Mouse (Mus musculus): Measurements from ENCODE around the gene Cep170. TPM values are rescaled to one million over a fixed set of nuclear protein-coding genes. Genes with fewer than 3 reads are reported as not detected.

The Cep170 gene
- polyA plus RNA-seq, 1 experiment: 11.6 TPM

GRCm38 (mm10) chr1:176826186-176826585, 12.3 kb upstream of the Cep170 start:
- no peak for DNase-seq
- H3K4me3 ChIP-seq (replicated peaks; ENCODE audit: extremely low read depth, low read depth, low read length): no peak overlapping the region
- H3K4me1 ChIP-seq (ENCODE audit: control insufficient read depth, insufficient read depth, low read length): peaks cover 10% of the 10 kb centered on the region
- 53% methylated on average over 11 of the region's 11 CpGs for WGBS
- TF ChIP-seq CTCF (IDR thresholded peaks at IDR 0.05; ENCODE audit: insufficient read depth, low read length): no peak

GRCm38 (mm10) chr1:176825084-176825483, 11.2 kb upstream of the Cep170 start:
- no peak for TF ChIP-seq POLR2A (IDR thresholded peaks at IDR 0.05; ENCODE audit: borderline replicate concordance, extremely low read depth, low read depth, low read length)
- TF ChIP-seq CTCF (IDR thresholded peaks at IDR 0.05; ENCODE audit: insufficient read depth, low read length): no peak
- 96% methylated on average over 4 of the region's 4 CpGs for WGBS

GRCm38 (mm10) chr1:176824611-176825010, 10.7 kb upstream of the Cep170 start:
- Histone ChIP-seq H3K4me3 (replicated peaks; ENCODE audit: extremely low read depth, low read depth, low read length) (no peak overlapping the region), H3K4me1 (ENCODE audit: control insufficient read depth, insufficient read depth, low read length) (peaks cover 10% of the 10 kb centered on the region)
- TF ChIP-seq POLR2A (IDR thresholded peaks at IDR 0.05; ENCODE audit: borderline replicate concordance, extremely low read depth, low read depth, low read length) (no peak), CTCF (IDR thresholded peaks at IDR 0.05; ENCODE audit: insufficient read depth, low read length) (no peak)
- DNase-seq: no peak
- WGBS: 91% methylated on average over 6 of the region's 6 CpGs

More at GRCm38 (mm10) chr1:176825084-176825483, 11.2 kb upstream of the Cep170 start:
- Histone ChIP-seq H3K4me3 (replicated peaks; ENCODE audit: extremely low read depth, low read depth, low read length) (no peak overlapping the region), H3K4me1 (ENCODE audit: control insufficient read depth, insufficient read depth, low read length) (peaks cover 10% of the 10 kb centered on the region)
- no peak for DNase-seq

GRCm38 (mm10) chr1:176823889-176824288, 10.0 kb upstream of the Cep170 start:
- WGBS: 37% methylated on average over 8 of the region's 8 CpGs
- H3K4me3 ChIP-seq (replicated peaks; ENCODE audit: extremely low read depth, low read depth, low read length): peak overlapping the region; percentile 39
- peaks cover 10% of the 10 kb centered on the region for H3K4me1 ChIP-seq (ENCODE audit: control insufficient read depth, insufficient read depth, low read length)
- DNase-seq: no peak
- TF ChIP-seq CTCF (IDR thresholded peaks at IDR 0.05; ENCODE audit: insufficient read depth, low read length): no peak
- TF ChIP-seq POLR2A (IDR thresholded peaks at IDR 0.05; ENCODE audit: borderline replicate concordance, extremely low read depth, low read depth, low read length): no peak

- no peak for DNase-seq
- Histone ChIP-seq H3K4me1 (ENCODE audit: control insufficient read depth, insufficient read depth, low read length) (peaks cover 12% of the 10 kb centered on the region), H3K4me3 (replicated peaks; ENCODE audit: extremely low read depth, low read depth, low read length) (no peak overlapping the region)
- 90% methylated on average over 4 of the region's 4 CpGs for WGBS
- TF ChIP-seq POLR2A (IDR thresholded peaks at IDR 0.05; ENCODE audit: borderline replicate concordance, extremely low read depth, low read depth, low read length) (no peak), CTCF (IDR thresholded peaks at IDR 0.05; ENCODE audit: insufficient read depth, low read length) (no peak)
These were observed 9.1 kb upstream of the Cep170 start for GRCm38 (mm10) chr1:176822949-176823348.

GRCm38 (mm10) chr1:176821929-176822328, 8.1 kb upstream of the Cep170 start:
- WGBS: 39% methylated on average over 1 of the region's 1 CpGs

GRCm38 (mm10) chr1:176818763-176819162, 4.9 kb upstream of the Cep170 start:
- Histone ChIP-seq H3K4me3 (replicated peaks; ENCODE audit: extremely low read depth, low read depth, low read length) (peak overlapping the region; percentile 3), H3K4me1 (ENCODE audit: control insufficient read depth, insufficient read depth, low read length) (peaks cover 3% of the 10 kb centered on the region)
- peak; percentile 34 for DNase-seq
- WGBS: 22% methylated on average over 6 of the region's 6 CpGs
- TF ChIP-seq CTCF (IDR thresholded peaks at IDR 0.05; ENCODE audit: insufficient read depth, low read length) (no peak), POLR2A (IDR thresholded peaks at IDR 0.05; ENCODE audit: borderline replicate concordance, extremely low read depth, low read depth, low read length) (no peak)

More at GRCm38 (mm10) chr1:176821929-176822328, 8.1 kb upstream of the Cep170 start:
- TF ChIP-seq CTCF (IDR thresholded peaks at IDR 0.05; ENCODE audit: insufficient read depth, low read length): no peak
- TF ChIP-seq POLR2A (IDR thresholded peaks at IDR 0.05; ENCODE audit: borderline replicate concordance, extremely low read depth, low read depth, low read length): no peak
- DNase-seq: no peak
- H3K4me3 ChIP-seq (replicated peaks; ENCODE audit: extremely low read depth, low read depth, low read length): no peak overlapping the region
- H3K4me1 ChIP-seq (ENCODE audit: control insufficient read depth, insufficient read depth, low read length): peaks cover 12% of the 10 kb centered on the region

GRCm38 (mm10) chr1:176818147-176818546, 4.3 kb upstream of the Cep170 start:
- WGBS: 43% methylated on average over 2 of the region's 2 CpGs
- peaks cover 3% of the 10 kb centered on the region for H3K4me1 ChIP-seq (ENCODE audit: control insufficient read depth, insufficient read depth, low read length)

GRCm38 (mm10) chr1:176816728-176817127, 2.9 kb upstream of the Cep170 start:
- H3K4me3 ChIP-seq (replicated peaks; ENCODE audit: extremely low read depth, low read depth, low read length): no peak overlapping the region
- 80% methylated on average over 4 of the region's 4 CpGs for WGBS
- no peak for DNase-seq
- TF ChIP-seq CTCF (IDR thresholded peaks at IDR 0.05; ENCODE audit: insufficient read depth, low read length) (no peak), POLR2A (IDR thresholded peaks at IDR 0.05; ENCODE audit: borderline replicate concordance, extremely low read depth, low read depth, low read length) (no peak)
- peaks cover 5% of the 10 kb centered on the region for H3K4me1 ChIP-seq (ENCODE audit: control insufficient read depth, insufficient read depth, low read length)

More at GRCm38 (mm10) chr1:176818147-176818546, 4.3 kb upstream of the Cep170 start:
- no peak overlapping the region for H3K4me3 ChIP-seq (replicated peaks; ENCODE audit: extremely low read depth, low read depth, low read length)
- TF ChIP-seq CTCF (IDR thresholded peaks at IDR 0.05; ENCODE audit: insufficient read depth, low read length) (no peak), POLR2A (IDR thresholded peaks at IDR 0.05; ENCODE audit: borderline replicate concordance, extremely low read depth, low read depth, low read length) (no peak)
- DNase-seq: no peak

GRCm38 (mm10) chr1:176814591-176815062, 760 bp upstream of the Cep170 start, which contains the start of gene Sdccag8:
TSS of gene Sdccag8 (plus strand) at chr1:176814660.
- WGBS: under 1% methylated on average over 25 of the region's 25 CpGs
- TF ChIP-seq CTCF (IDR thresholded peaks at IDR 0.05; ENCODE audit: insufficient read depth, low read length) (no peak), POLR2A (IDR thresholded peaks at IDR 0.05; ENCODE audit: borderline replicate concordance, extremely low read depth, low read depth, low read length) (peak; percentile 84; the same call in 1 of the 2 replicates)
- DNase-seq: peak; percentile 84
- Histone ChIP-seq H3K4me1 (ENCODE audit: control insufficient read depth, insufficient read depth, low read length) (peaks cover 5% of the 10 kb centered on the region), H3K4me3 (replicated peaks; ENCODE audit: extremely low read depth, low read depth, low read length) (peak within 1 kb of the TSS; percentile 91)
